Mouse (Mus musculus): Measurements from ENCODE around the gene Zmpste24.

DNA sequence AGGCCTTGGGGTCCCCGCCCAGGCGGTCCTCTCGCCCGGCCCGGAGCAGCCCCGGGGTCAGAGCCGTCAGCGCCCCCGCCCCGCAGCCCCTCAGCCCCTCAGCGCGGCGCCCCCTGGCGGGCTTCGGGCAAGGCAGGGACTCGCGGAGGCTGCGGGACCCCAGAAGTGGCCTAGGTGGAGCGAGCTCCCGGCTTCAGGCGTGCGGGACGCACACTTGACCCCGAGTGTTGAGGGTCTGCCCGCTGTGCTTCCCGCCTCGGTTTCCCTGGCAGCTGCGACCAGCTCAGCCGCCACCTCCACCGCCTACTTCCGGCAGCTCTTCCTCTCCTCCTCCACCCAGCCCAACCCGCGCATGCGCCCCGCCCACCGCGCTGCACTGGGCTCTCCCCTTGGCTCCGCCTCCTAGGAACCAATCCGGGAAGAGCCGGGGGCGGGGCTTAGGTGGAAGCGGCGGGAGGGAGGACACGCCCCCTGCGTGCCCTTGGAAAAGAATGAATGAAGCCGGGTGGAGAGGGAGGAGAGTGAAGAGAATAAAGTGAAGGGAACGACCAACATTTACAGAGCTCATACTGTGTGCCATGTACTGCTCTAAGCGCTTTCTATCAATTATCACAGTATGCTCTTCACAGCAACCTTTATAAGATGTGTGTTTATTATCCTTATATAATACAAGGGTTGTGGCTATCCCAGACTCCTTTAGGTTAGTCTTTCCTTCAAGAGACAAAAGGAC lies 80.9 kb downstream of the Zmpste24 start, which contains the start of gene Smap2:
- TF ChIP-seq CTCF (IDR thresholded peaks at IDR 0.05) (peak; percentile 87), EP300 (IDR thresholded peaks at IDR 0.05; ENCODE audit: insufficient read depth, low read depth, low read length) (0 out of 2 replicates have a peak, but pooled peaks have one; percentile 37), POLR2A (IDR thresholded peaks at IDR 0.05; ENCODE audit: insufficient read depth, low read depth, low read length) (peak; percentile 85)
